ENCODE assay signal across 8 mouse cellular contexts in genomic region chr10:80398719-80399190, GRCm38 (mm10). TPM values are rescaled to one million over a fixed set of nuclear protein-coding genes. Genes with fewer than 3 reads are reported as not detected.
DNase-seq lines count a peak whose midpoint lies in the region; ATAC-seq and TF ChIP-seq lines count a peak whose summit lies in the region.

No protein-coding gene starts in this region.

- H3K4me2 ChIP-seq in CH12.LX (ENCODE audit: insufficient read depth, low read depth, poor library complexity, severe bottlenecking): peak overlapping the region; percentile 68
- H3K4me2 ChIP-seq in forebrain, embryonic 12.5 days: peak overlapping the region; percentile 84
- H3K4me2 ChIP-seq in liver, postnatal 0 days (ENCODE audit: low read depth, low read length): peak overlapping the region; percentile 95
- peak overlapping the region; percentile 87 for H3K4me2 ChIP-seq in neural tube, embryonic 14.5 days (ENCODE audit: low read depth, low read length)

- no peak for TF ChIP-seq RAD21 in CH12.LX (IDR thresholded peaks at IDR 0.05; ENCODE audit: low read depth, low read length)

- H3K27ac ChIP-seq in CH12.LX (ENCODE audit: insufficient read depth, low read depth): peak overlapping the region; percentile 92
- H3K27ac ChIP-seq in forebrain, embryonic 12.5 days: peak overlapping the region; percentile 100
- H3K27ac ChIP-seq in liver, postnatal 0 days (ENCODE audit: low read depth): peak overlapping the region; percentile 97
- peak overlapping the region; percentile 98 for H3K27ac ChIP-seq in neural tube, embryonic 14.5 days (ENCODE audit: low read depth, low read length)

- peak overlapping the region; percentile 61 to 78 (median 63) for H3K4me3 ChIP-seq in CH12.LX (replicated peaks in 1 of 3; ENCODE audit: low read depth in 2 of 3, low read length in 2 of 3, poor library complexity in 1 of 3)
- peak overlapping the region; percentile 78 for H3K4me3 ChIP-seq in forebrain, embryonic 12.5 days (replicated peaks)
- peak overlapping the region; percentile 73 for H3K4me3 ChIP-seq in liver, postnatal 0 days (ENCODE audit: low read depth, low read length)
- H3K4me3 ChIP-seq in neural tube, embryonic 14.5 days (ENCODE audit: low read depth, low read length): peak overlapping the region; percentile 67

- peaks cover 18% of the 10 kb centered on the region for H3K79me2 ChIP-seq in CH12.LX (replicated peaks; ENCODE audit: control insufficient read depth, extremely low read depth, insufficient read depth, poor library complexity, severe bottlenecking)

- peaks cover 7% of the 10 kb centered on the region for H3K9me3 ChIP-seq in CH12.LX (replicated peaks; ENCODE audit: low read length)
- peaks cover 5% of the 10 kb centered on the region; the same call in 1 of the 2 replicates for H3K9me3 ChIP-seq in forebrain, embryonic 12.5 days
- H3K9me3 ChIP-seq in liver, postnatal 0 days (ENCODE audit: low read length): no peaks in the 10 kb centered on the region
- H3K9me3 ChIP-seq in neural tube, embryonic 14.5 days (ENCODE audit: control insufficient read depth, low read length): no peaks in the 10 kb centered on the region

- intact Hi-C loops in heart, postnatal 10 days (cut with DNase I): no loop called here

- TF ChIP-seq CTCF in CH12.LX (conservative IDR thresholded peaks at IDR 0.05 in 1 of 2, IDR thresholded peaks at IDR 0.05 in 1 of 2; ENCODE audit: low read depth in 2 of 2, low read length in 2 of 2): peak in 1 of 2 experiments; percentile 10; a peak in 1 of 4 replicates
- TF ChIP-seq CTCF in liver, postnatal 0 days (IDR thresholded peaks at IDR 0.05; ENCODE audit: low read depth): peak; percentile 15; the same call in 1 of the 2 replicates

- in situ Hi-C loops in CH12.LX (cut with MboI; ENCODE audit: low pct_ligation_motif_present, low pct_unique_long_range_greater_than_20kb, low sequenced_read_pairs): no loop called here

- TF ChIP-seq POLR2A in CH12.LX (IDR thresholded peaks at IDR 0.05; ENCODE audit: low read depth, low read length): peak; percentile 85

- DNase-seq in CH12.LX (ENCODE audit: extremely low read depth): peak; percentile 97
- peak; percentile 93 for DNase-seq in c-Kit-positive CD71-positive TER-119-negative erythroid progenitor cells, embryonic 14.5 days (ENCODE audit: low read depth)
- DNase-seq in heart, postnatal 10 days: peak; percentile 99
- peak; percentile 84 for DNase-seq in large intestine, adult 2 months (ENCODE audit: low read depth, low spot score)
- peak; percentile 99 for DNase-seq in liver, postnatal 0 days
- peak; percentile 98 for DNase-seq in testis, postnatal 10 days (ENCODE audit: low spot score)

- TF ChIP-seq EP300 in CH12.LX (IDR thresholded peaks at IDR 0.05; ENCODE audit: low read length): no peak
- no peak for TF ChIP-seq EP300 in liver, postnatal 0 days (IDR thresholded peaks at IDR 0.05; ENCODE audit: low read depth)

- WGBS in forebrain, embryonic 12.5 days: under 1% methylated on average over 57 of the region's 59 CpGs
- under 1% methylated on average over 59 of the region's 59 CpGs for WGBS in large intestine, adult 2 months
- WGBS in liver, postnatal 0 days (ENCODE audit: insufficient replicate concordance): under 1% methylated on average over 36 of the region's 59 CpGs
- under 1% methylated on average over 57 of the region's 59 CpGs for WGBS in neural tube, embryonic 14.5 days

- ATAC-seq in forebrain, embryonic 12.5 days (ENCODE audit: low FRiP score): peak; percentile 87
- peak; percentile 83 for ATAC-seq in liver, postnatal 0 days
- peak; percentile 80 for ATAC-seq in neural tube, embryonic 14.5 days (ENCODE audit: low read depth)

- H3K27me3 ChIP-seq in CH12.LX (replicated peaks): no peaks in the 10 kb centered on the region
- no peaks in the 10 kb centered on the region for H3K27me3 ChIP-seq in forebrain, embryonic 12.5 days
- no peaks in the 10 kb centered on the region for H3K27me3 ChIP-seq in liver, postnatal 0 days (ENCODE audit: insufficient read depth, low read length)
- no peaks in the 10 kb centered on the region for H3K27me3 ChIP-seq in neural tube, embryonic 14.5 days (ENCODE audit: control insufficient read depth, insufficient read depth, low read length)

- peaks cover 44 to 56% of the 10 kb centered on the region in 2 experiments for H3K36me3 ChIP-seq in CH12.LX (replicated peaks in 1 of 2; ENCODE audit: control insufficient read depth in 1 of 2, insufficient read depth in 1 of 2, low read length in 1 of 2)
- H3K36me3 ChIP-seq in forebrain, embryonic 12.5 days (replicated peaks): peaks cover 57% of the 10 kb centered on the region
- peaks cover 40% of the 10 kb centered on the region for H3K36me3 ChIP-seq in liver, postnatal 0 days (replicated peaks; ENCODE audit: insufficient read depth, low read length)
- peaks cover 37% of the 10 kb centered on the region for H3K36me3 ChIP-seq in neural tube, embryonic 14.5 days (ENCODE audit: control insufficient read depth, insufficient read depth, low read length)

- peaks cover 18 to 47% of the 10 kb centered on the region in 2 experiments for H3K4me1 ChIP-seq in CH12.LX (ENCODE audit: control insufficient read depth in 1 of 2, insufficient read depth in 2 of 2)
- peaks cover 30% of the 10 kb centered on the region for H3K4me1 ChIP-seq in forebrain, embryonic 12.5 days
- H3K4me1 ChIP-seq in liver, postnatal 0 days (ENCODE audit: insufficient read depth): peaks cover 33% of the 10 kb centered on the region
- H3K4me1 ChIP-seq in neural tube, embryonic 14.5 days (ENCODE audit: control insufficient read depth, insufficient read depth, low read length): peaks cover 20% of the 10 kb centered on the region

- H3K9ac ChIP-seq in CH12.LX (ENCODE audit: insufficient read depth, low read depth): peak overlapping the region; percentile 96
- H3K9ac ChIP-seq in forebrain, embryonic 12.5 days: peak overlapping the region; percentile 93
- peak overlapping the region; percentile 81 for H3K9ac ChIP-seq in liver, postnatal 0 days (replicated peaks)
- H3K9ac ChIP-seq in neural tube, embryonic 14.5 days (replicated peaks; ENCODE audit: low read depth, low read length): peak overlapping the region; percentile 91

- dilution Hi-C loops in CH12.LX (cut with MboI; ENCODE audit: extremely low pct_ligation_motif_present, extremely low pct_unique_long_range_greater_than_20kb, low sequenced_read_pairs): no loop called here

TF ChIP-seq in CH12.LX, 34 proteins besides CTCF, POLR2A, EP300 and RAD21 (continues in another document):
- TF ChIP-seq POLR2AphosphoS2 (IDR thresholded peaks at IDR 0.05; ENCODE audit: low read depth, low read length) (no peak; the same call in 1 of the 2 replicates), IRF4 (IDR thresholded peaks at IDR 0.05; ENCODE audit: low read depth, low read length) (no peak), MXI1 (IDR thresholded peaks at IDR 0.05; ENCODE audit: low read depth, low read length) (peak; percentile 91)

RNA-seq across cellular contexts. Expression of gene Mbd3, which starts 0.6 kb away (rescaled TPM):
- total RNA-seq in CH12.LX (2012; rRNA removed) (61.9 and 67.0 TPM in 2 replicates), CH12.LX (2014; rRNA removed) (48.7 and 51.5 TPM in 2 replicates)
- 131 and 133 TPM in 2 replicates for polyA plus RNA-seq in CH12.LX (2012; ENCODE audit: insufficient read length, low read depth)
- polyA plus RNA-seq in forebrain, embryonic 12.5 days (2016; fragmentation: Nextera tagmentation; extraction: Ambion mirVana): 312 and 327 TPM in 2 replicates
- total RNA-seq in heart, postnatal 10 days (2021): 100 to 1,000 TPM; 102 to 105 TPM
- 104 and 116 TPM in 2 replicates for polyA plus RNA-seq in large intestine, adult 2 months (2012; rRNA removed)
- 33.4 and 33.5 TPM in 2 replicates for polyA plus RNA-seq in liver, postnatal 0 days (2015; fragmentation: Nextera tagmentation; extraction: Ambion mirVana)
- 162 and 166 TPM in 2 replicates for polyA plus RNA-seq in neural tube, embryonic 14.5 days (2014; fragmentation: Nextera tagmentation; extraction: Ambion mirVana)

RNA-seq across cellular contexts. Expression of gene Uqcr11, which starts 7.9 kb away (rescaled TPM):
- total RNA-seq in CH12.LX (2012; rRNA removed): 466 and 529 TPM in 2 replicates
- 442 and 444 TPM in 2 replicates for total RNA-seq in CH12.LX (2014; rRNA removed)
- polyA plus RNA-seq in CH12.LX (2012; ENCODE audit: insufficient read length, low read depth): 206 and 248 TPM in 2 replicates
- 371 and 400 TPM in 2 replicates for polyA plus RNA-seq in forebrain, embryonic 12.5 days (2016; fragmentation: Nextera tagmentation; extraction: Ambion mirVana)
- total RNA-seq in heart, postnatal 10 days (2021): 1,000 to 10,000 TPM; 1,658 to 1,691 TPM
- polyA plus RNA-seq in large intestine, adult 2 months (2012; rRNA removed): 2,454 and 2,475 TPM in 2 replicates
- 753 and 771 TPM in 2 replicates for polyA plus RNA-seq in liver, postnatal 0 days (2015; fragmentation: Nextera tagmentation; extraction: Ambion mirVana)
- 674 and 791 TPM in 2 replicates for polyA plus RNA-seq in neural tube, embryonic 14.5 days (2014; fragmentation: Nextera tagmentation; extraction: Ambion mirVana)

RNA-seq across cellular contexts. Expression of gene Mex3d, which starts 11.3 kb away (rescaled TPM):
- 8.4 and 8.5 TPM in 2 replicates for total RNA-seq in CH12.LX (2012; rRNA removed)
- 4.9 and 6.6 TPM in 2 replicates for total RNA-seq in CH12.LX (2014; rRNA removed)
- polyA plus RNA-seq in CH12.LX (2012; ENCODE audit: insufficient read length, low read depth): 4.7 and 5.9 TPM in 2 replicates
- 17.3 and 21.3 TPM in 2 replicates for polyA plus RNA-seq in forebrain, embryonic 12.5 days (2016; fragmentation: Nextera tagmentation; extraction: Ambion mirVana)
- total RNA-seq in heart, postnatal 10 days (2021): 10 to 100 TPM; 12.7 to 16.1 TPM
- polyA plus RNA-seq in large intestine, adult 2 months (2012; rRNA removed): 5.7 and 7.6 TPM in 2 replicates
- 0.72 and 0.99 TPM in 2 replicates for polyA plus RNA-seq in liver, postnatal 0 days (2015; fragmentation: Nextera tagmentation; extraction: Ambion mirVana)
- 11.5 and 12.2 TPM in 2 replicates for polyA plus RNA-seq in neural tube, embryonic 14.5 days (2014; fragmentation: Nextera tagmentation; extraction: Ambion mirVana)

RNA-seq across cellular contexts. Expression of gene Tcf3, which starts 34.7 kb away (rescaled TPM):
- total RNA-seq in CH12.LX (2012; rRNA removed) (179 and 207 TPM in 2 replicates), CH12.LX (2014; rRNA removed) (139 and 146 TPM in 2 replicates)
- 208 and 223 TPM in 2 replicates for polyA plus RNA-seq in CH12.LX (2012; ENCODE audit: insufficient read length, low read depth)
- polyA plus RNA-seq in forebrain, embryonic 12.5 days (2016; fragmentation: Nextera tagmentation; extraction: Ambion mirVana): 203 and 205 TPM in 2 replicates
- total RNA-seq in heart, postnatal 10 days (2021): 10 to 100 TPM; 40.3 to 51.8 TPM
- 60.2 and 76.9 TPM in 2 replicates for polyA plus RNA-seq in large intestine, adult 2 months (2012; rRNA removed)
- 28.2 and 29.5 TPM in 2 replicates for polyA plus RNA-seq in liver, postnatal 0 days (2015; fragmentation: Nextera tagmentation; extraction: Ambion mirVana)
- polyA plus RNA-seq in neural tube, embryonic 14.5 days (2014; fragmentation: Nextera tagmentation; extraction: Ambion mirVana): 30.4 and 42.1 TPM in 2 replicates

RNA-seq across cellular contexts. Expression of gene Plk5, which starts 42.5 kb away (rescaled TPM):
- total RNA-seq in CH12.LX (2012; rRNA removed) (not detected in 2 replicates), CH12.LX (2014; rRNA removed) (not detected in 2 replicates)
- polyA plus RNA-seq in CH12.LX (2012; ENCODE audit: insufficient read length, low read depth): not detected in 2 replicates
- polyA plus RNA-seq in forebrain, embryonic 12.5 days (2016; fragmentation: Nextera tagmentation; extraction: Ambion mirVana): 0.23 and 0.40 TPM in 2 replicates
- total RNA-seq in heart, postnatal 10 days (2021): under 1 TPM in 1 of 2 experiments, not detected in 1; 0.25 TPM
- 0.68 and 2.8 TPM in 2 replicates for polyA plus RNA-seq in large intestine, adult 2 months (2012; rRNA removed)
- polyA plus RNA-seq in liver, postnatal 0 days (2015; fragmentation: Nextera tagmentation; extraction: Ambion mirVana): 0.08 and 0.20 TPM in 2 replicates
- polyA plus RNA-seq in neural tube, embryonic 14.5 days (2014; fragmentation: Nextera tagmentation; extraction: Ambion mirVana): 2.4 and 3.4 TPM in 2 replicates

Comparison
In these comparisons a context has a peak if more than half of its experiments do, and no peak if none do; other contexts are left out.
1. Peak in every context shown above with its lines: DNase-seq, ATAC-seq, H3K4me3 ChIP-seq and H3K27ac ChIP-seq.